Mouse (Mus musculus) myocyte (in vitro differentiated cells): ENCODE results near the gene Kcnc4.

Experiments used
- CEBPB ChIP-seq: IDR thresholded peaks from 2 replicates; pipeline ENCODE4 v1.6.1; 2011; ENCODE audit warnings: mild to moderate bottlenecking, moderate library complexity; ENCODE audit not compliant: poor library complexity, insufficient read depth, severe bottlenecking
- E2F4 ChIP-seq: IDR thresholded peaks from one replicate; pipeline ENCODE4 v1.6.1; 2011; ENCODE audit warnings: mild to moderate bottlenecking, control low read depth, moderate library complexity; ENCODE audit not compliant: insufficient read depth
- MAX ChIP-seq: IDR thresholded peaks from one replicate; pipeline ENCODE4 v1.6.1; 2011; ENCODE audit warnings: low read depth, mild to moderate bottlenecking, control low read depth
- MYOD1 ChIP-seq, 3 experiments: IDR thresholded peaks; one replicate each; pipeline ENCODE4 v1.6.1; 2011; ENCODE audit warnings: control low read depth in 2 of 3, low read depth in 2 of 3, mild to moderate bottlenecking in 2 of 3, moderate library complexity in 1 of 3; ENCODE audit not compliant: insufficient read length in 2 of 3, control insufficient read depth in 1 of 3
- POLR2A ChIP-seq: IDR thresholded peaks from one replicate; pipeline ENCODE4 v1.6.1; 2011; ENCODE audit warnings: low read depth, mild to moderate bottlenecking, control low read depth, moderate library complexity; ENCODE audit not compliant: insufficient read length
- POLR2AphosphoS2 ChIP-seq: IDR thresholded peaks from one replicate; pipeline ENCODE4 v1.6.1; 2011; ENCODE audit warnings: low read depth, control low read depth; ENCODE audit not compliant: insufficient read length
- SRF ChIP-seq: IDR thresholded peaks from one replicate; pipeline ENCODE4 v1.6.1; 2011; ENCODE audit warnings: low read depth; ENCODE audit not compliant: control insufficient read depth, insufficient read length
- TCF12 ChIP-seq: IDR thresholded peaks from one replicate; pipeline ENCODE4 v1.6.1; 2011; ENCODE audit warnings: mild to moderate bottlenecking, control low read depth; ENCODE audit not compliant: poor library complexity, insufficient read depth, severe bottlenecking
- TCF3 ChIP-seq: IDR thresholded peaks from one replicate; pipeline ENCODE4 v1.6.1; 2011; ENCODE audit warnings: low read depth, control low read depth; ENCODE audit not compliant: insufficient read length

- no peak for TF ChIP-seq POLR2A
- no peak for TF ChIP-seq SRF
- no peak for TF ChIP-seq TCF3
- no peak for TF ChIP-seq E2F4
- no peak for TF ChIP-seq CEBPB
- no peak for TF ChIP-seq MYOD1 (IDR thresholded peaks at IDR 0.05; ENCODE audit: control insufficient read depth in 1 of 3, insufficient read length in 2 of 3, low read depth in 2 of 3)
- no peak for TF ChIP-seq MAX
- no peak for TF ChIP-seq TCF12
- TF ChIP-seq POLR2AphosphoS2, result no peak
Measured at GRCm38 (mm10) chr3:107439280-107439679, 20.1 kb downstream of the Kcnc4 start.
